Mouse (Mus musculus): Measurements from ENCODE around the gene Carnmt1.

DNA sequence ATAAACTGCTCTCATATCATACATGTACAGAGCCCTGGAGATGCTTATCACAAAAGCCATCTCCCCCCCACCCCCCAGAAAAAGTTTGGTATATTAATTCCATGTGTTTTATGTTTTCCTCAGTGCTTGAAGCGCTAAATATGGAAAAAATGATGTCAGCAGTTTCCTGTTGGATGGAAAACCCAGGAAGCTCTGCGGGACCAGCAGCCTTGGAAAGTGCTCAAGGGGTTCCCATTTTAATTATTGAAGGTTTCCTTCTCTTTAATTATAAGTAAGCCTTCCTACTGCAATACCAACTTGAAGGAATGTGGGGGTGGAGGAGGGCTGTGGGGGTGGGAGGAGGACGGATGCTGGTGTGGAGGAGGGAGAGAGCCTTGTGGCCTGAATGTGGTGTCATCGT, 29.6 kb upstream of the Carnmt1 start:
- no peak for TF ChIP-seq CTCF (IDR thresholded peaks at IDR 0.05; ENCODE audit: extremely low read depth, insufficient read length, insufficient replicate concordance, low read depth, low read length)
- no peak for TF ChIP-seq POLR2A (IDR thresholded peaks at IDR 0.05; ENCODE audit: low read depth, low read length)
